Mouse (Mus musculus): ENCODE data around the gene Adprhl2. TPM values are rescaled to one million over a fixed set of nuclear protein-coding genes. Genes with fewer than 3 reads are reported as not detected.

Gene Adprhl2
- polyA plus RNA-seq, 1 experiment from 2014 or later = 70.5 TPM

Other genes starting within 250 kb of the Adprhl2 start
- 42.1 and 42.9 TPM in 2 replicates for gene Lsm10, start 225.1 kb downstream of the Adprhl2 start, polyA plus RNA-seq (2016; fragmentation: Nextera tagmentation; extraction: Ambion mirVana)
- 48.8 and 49.0 TPM in 2 replicates for gene Stk40, start 217.7 kb downstream of the Adprhl2 start, polyA plus RNA-seq (2016; fragmentation: Nextera tagmentation; extraction: Ambion mirVana)
- gene Eva1b, start 174.0 kb downstream of the Adprhl2 start, polyA plus RNA-seq (2016; fragmentation: Nextera tagmentation; extraction: Ambion mirVana) = 18.6 and 26.8 TPM in 2 replicates
- 1.6 and 1.7 TPM in 2 replicates for gene Sh3d21, start 158.2 kb downstream of the Adprhl2 start, polyA plus RNA-seq (2016; fragmentation: Nextera tagmentation; extraction: Ambion mirVana)
- gene Thrap3, start 118.9 kb downstream of the Adprhl2 start, polyA plus RNA-seq (2016; fragmentation: Nextera tagmentation; extraction: Ambion mirVana) = 265 and 274 TPM in 2 replicates
- 135 and 142 TPM in 2 replicates for gene Map7d1, start 65.4 kb downstream of the Adprhl2 start, polyA plus RNA-seq (2016; fragmentation: Nextera tagmentation; extraction: Ambion mirVana)
- 103 and 108 TPM in 2 replicates for gene Trappc3, start 59.4 kb downstream of the Adprhl2 start, polyA plus RNA-seq (2016; fragmentation: Nextera tagmentation; extraction: Ambion mirVana)
- 21.7 and 41.3 TPM in 2 replicates for gene Col8a2, start 34.9 kb downstream of the Adprhl2 start, polyA plus RNA-seq (2016; fragmentation: Nextera tagmentation; extraction: Ambion mirVana)
- gene Tekt2, start 4.0 kb upstream of the Adprhl2 start, polyA plus RNA-seq (2016; fragmentation: Nextera tagmentation; extraction: Ambion mirVana) = 4.8 and 5.3 TPM in 2 replicates
- 19.3 and 19.9 TPM in 2 replicates for gene Ago3, start 107.9 kb upstream of the Adprhl2 start, polyA plus RNA-seq (2016; fragmentation: Nextera tagmentation; extraction: Ambion mirVana)
- 21.7 and 24.0 TPM in 2 replicates for gene Ago1, start 146.9 kb upstream of the Adprhl2 start, polyA plus RNA-seq (2016; fragmentation: Nextera tagmentation; extraction: Ambion mirVana)
- gene Ago4, start 211.8 kb upstream of the Adprhl2 start, polyA plus RNA-seq (2016; fragmentation: Nextera tagmentation; extraction: Ambion mirVana) = 8.2 and 9.7 TPM in 2 replicates
- 34.4 and 35.7 TPM in 2 replicates for gene Clspn, start 235.2 kb upstream of the Adprhl2 start, polyA plus RNA-seq (2016; fragmentation: Nextera tagmentation; extraction: Ambion mirVana)

Data from midbrain, embryonic 12.5 days (tissue).